In the genomic region with DNA sequence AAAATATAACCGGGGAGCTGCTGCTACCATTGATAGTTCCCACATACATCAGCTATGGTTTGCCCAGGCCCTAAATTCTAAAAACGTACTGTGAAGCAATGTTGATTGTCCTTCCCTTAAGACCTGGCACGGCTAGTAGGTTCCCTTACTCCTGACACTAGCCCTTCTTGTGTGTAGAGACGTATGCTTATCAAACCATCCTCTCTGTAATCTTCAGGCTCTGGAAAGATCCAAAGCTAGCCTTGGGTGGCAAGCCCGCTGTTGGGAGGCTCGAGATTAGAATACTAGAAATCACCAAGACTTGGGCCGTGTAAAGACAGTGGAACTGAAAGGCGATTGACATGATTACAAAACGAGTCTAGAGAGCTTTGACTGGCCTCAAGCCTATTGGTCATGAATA, we compare ENCODE assay signal across 8 mouse cellular contexts. TPM values are rescaled to one million over a fixed set of nuclear protein-coding genes. Genes with fewer than 3 reads are reported as not detected.
DNase-seq lines count a peak whose midpoint lies in the region; ATAC-seq and TF ChIP-seq lines count a peak whose summit lies in the region.

No protein-coding gene starts in this region.

- 59% methylated on average over 9 of the region's 9 CpGs for WGBS in forebrain, embryonic 15.5 days
- 15% methylated on average over 9 of the region's 9 CpGs for WGBS in liver, embryonic 14.5 days (ENCODE audit: insufficient replicate concordance)

- TF ChIP-seq CTCF in liver, embryonic 14.5 days (IDR thresholded peaks at IDR 0.05; ENCODE audit: low read depth): no peak

- no peaks in the 10 kb centered on the region for H3K9me3 ChIP-seq in forebrain, embryonic 15.5 days
- no peaks in the 10 kb centered on the region for H3K9me3 ChIP-seq in liver, embryonic 14.5 days (ENCODE audit: control insufficient read depth, low read length)

- H3K4me2 ChIP-seq in forebrain, embryonic 15.5 days (replicated peaks): peak overlapping the region; percentile 72
- peak overlapping the region; percentile 86 for H3K4me2 ChIP-seq in liver, embryonic 14.5 days (ENCODE audit: low read depth)

- TF ChIP-seq EP300 in liver, embryonic 14.5 days (IDR thresholded peaks at IDR 0.05; ENCODE audit: low read depth): no peak

- H3K27ac ChIP-seq in forebrain, embryonic 15.5 days (replicated peaks): no peak overlapping the region
- H3K27ac ChIP-seq in liver, embryonic 14.5 days: peak overlapping the region; percentile 10

- peak; percentile 26 for DNase-seq in cerebellum, adult 9-10 months
- no peak for DNase-seq in cerebellum, adult 8-10 months
- DNase-seq in A20 (ENCODE audit: low read depth, low spot score): peak; percentile 34
- peak in 2 of 3 experiments; percentile 9 to 11 for DNase-seq in liver, embryonic 14.5 days (ENCODE audit: low read depth in 3 of 3, low spot score in 3 of 3)
- no peak for DNase-seq in right cerebral cortex, postnatal 36 days (ENCODE audit: low spot score in 2 of 2)
- DNase-seq in gastrocnemius, postnatal 14 days: no peak

- no peak for ATAC-seq in forebrain, embryonic 15.5 days (replicated peaks)
- ATAC-seq in liver, embryonic 14.5 days (ENCODE audit: insufficient read depth): peak; percentile 29; the same call in 1 of the 2 replicates
- no peak for ATAC-seq in CD4-positive, CD25-positive, alpha-beta regulatory T cell, adult 4 months

- H3K36me3 ChIP-seq in forebrain, embryonic 15.5 days: peaks cover 42% of the 10 kb centered on the region
- peaks cover 33% of the 10 kb centered on the region for H3K36me3 ChIP-seq in liver, embryonic 14.5 days (replicated peaks; ENCODE audit: control insufficient read depth, insufficient read depth, low read depth)

- H3K27me3 ChIP-seq in forebrain, embryonic 15.5 days: no peaks in the 10 kb centered on the region
- no peaks in the 10 kb centered on the region for H3K27me3 ChIP-seq in liver, embryonic 14.5 days (ENCODE audit: control insufficient read depth, insufficient read depth, low read length)

- intact Hi-C loops in gastrocnemius, postnatal 14 days (cut with DNase I; ENCODE audit: low total_unique reads): no loop called here

- peak overlapping the region; percentile 88 for H3K9ac ChIP-seq in forebrain, embryonic 15.5 days (replicated peaks)
- H3K9ac ChIP-seq in liver, embryonic 14.5 days (replicated peaks): peak overlapping the region; percentile 71

- H3K4me3 ChIP-seq in forebrain, embryonic 15.5 days: peak overlapping the region; percentile 95
- peak overlapping the region; percentile 66 to 98 for H3K4me3 ChIP-seq in liver, embryonic 14.5 days (ENCODE audit: insufficient read depth in 1 of 2, low read depth in 2 of 2, low read length in 2 of 2)

- peaks cover 21% of the 10 kb centered on the region for H3K4me1 ChIP-seq in forebrain, embryonic 15.5 days
- peaks cover 7 to 8% of the 10 kb centered on the region in 2 experiments for H3K4me1 ChIP-seq in liver, embryonic 14.5 days (replicated peaks; ENCODE audit: control insufficient read depth in 2 of 2, insufficient read depth in 2 of 2, low read length in 1 of 2)

RNA-seq across cellular contexts. Expression of a gene that starts 1.2 kb away (rescaled TPM):
- polyA plus RNA-seq in forebrain, embryonic 15.5 days (2015; fragmentation: Nextera tagmentation; extraction: Ambion mirVana): 21.2 and 24.6 TPM in 2 replicates
- 4.7 and 7.7 TPM in 2 replicates for polyA plus RNA-seq in liver, embryonic 14.5 days (2012; rRNA removed)
- 2.6 and 3.1 TPM in 2 replicates for polyA plus RNA-seq in liver, embryonic 14.5 days (2014; fragmentation: Nextera tagmentation; extraction: Ambion mirVana)
- total RNA-seq in gastrocnemius, postnatal 14 days (2021): 10 to 100 TPM; 20.4 to 21.9 TPM
- 1 to 10 TPM; 8.5 to 9.0 TPM for polyA plus RNA-seq in CD4-positive, CD25-positive, alpha-beta regulatory T cell, adult 4 months (2017; shearing (Covaris generic))

RNA-seq across cellular contexts. Expression of a gene that starts 57.2 kb away (rescaled TPM):
- polyA plus RNA-seq in forebrain, embryonic 15.5 days (2015; fragmentation: Nextera tagmentation; extraction: Ambion mirVana): 24.7 and 25.8 TPM in 2 replicates
- polyA plus RNA-seq in liver, embryonic 14.5 days (2012; rRNA removed): 32.6 and 37.9 TPM in 2 replicates
- 21.0 and 21.6 TPM in 2 replicates for polyA plus RNA-seq in liver, embryonic 14.5 days (2014; fragmentation: Nextera tagmentation; extraction: Ambion mirVana)
- total RNA-seq in gastrocnemius, postnatal 14 days (2021): 10 to 100 TPM; 24.6 to 28.2 TPM
- polyA plus RNA-seq in CD4-positive, CD25-positive, alpha-beta regulatory T cell, adult 4 months (2017; shearing (Covaris generic)): 10 to 100 TPM; 51.7 to 77.9 TPM

Comparison
In these comparisons a context has a peak if more than half of its experiments do, and no peak if none do; other contexts are left out.
1. DNase-seq: peak in cerebellum, adult 9-10 months (single experiment), A20 (single experiment) and liver, embryonic 14.5 days (2 of 3); none in cerebellum, adult 8-10 months (single experiment), right cerebral cortex, postnatal 36 days (0 of 2) and gastrocnemius, postnatal 14 days (single experiment).